Mouse (Mus musculus) kidney, embryonic 14.5 days (tissue): ENCODE measurements at regions not wholly inside any gene's neighbourhood (a gene's known extent, or its start where the extent isn't known, plus 50 kb on each side); places are given as distances from the start of the nearest gene placed in this dataset.

Experiments used
- ATAC-seq: fragments of 200-750 bp; cut with Nextera tagmentation; 2 replicates; pipeline ENCODE4 v1.8.0; 2017; ENCODE audit warnings: moderate number of reproducible peaks, mild to moderate bottlenecking, moderate TSS enrichment, moderate library complexity; ENCODE audit not compliant: low FRiP score, low TSS enrichment
- H3K27ac ChIP-seq: fragments of 300-500 bp; sonication (generic); 2 replicates; pipeline ENCODE4 v1.5.1; 2014; ENCODE audit warnings: low read depth, mild to moderate bottlenecking, low read length, moderate library complexity, mixed read lengths
- H3K27me3 ChIP-seq: fragments of 300-500 bp; sonication (generic); 2 replicates; pipeline ENCODE4 v1.6.1; 2014; ENCODE audit warnings: mild to moderate bottlenecking, low read length; ENCODE audit not compliant: control insufficient read depth, insufficient read depth
- H3K36me3 ChIP-seq: fragments of 300-500 bp; sonication (generic); 2 replicates; pipeline ENCODE4 v1.6.1; 2014; ENCODE audit warnings: low read length, mixed read lengths; ENCODE audit not compliant: control insufficient read depth, insufficient read depth
- H3K4me1 ChIP-seq: fragments of 300-500 bp; sonication (generic); 2 replicates; pipeline ENCODE4 v1.6.1; 2014; ENCODE audit warnings: low read length, mixed read lengths; ENCODE audit not compliant: control insufficient read depth, insufficient read depth
- H3K4me2 ChIP-seq: fragments of 300-500 bp; sonication (generic); replicated peaks from 2 replicates; pipeline ENCODE4 v1.6.1; 2014; ENCODE audit warnings: low read depth, mild to moderate bottlenecking, low read length
- H3K4me3 ChIP-seq: fragments of 300-500 bp; sonication (generic); 2 replicates; pipeline ENCODE4 v1.5.1; 2014; ENCODE audit warnings: mild to moderate bottlenecking, low read length
- H3K9ac ChIP-seq: fragments of 300-500 bp; sonication (generic); 2 replicates; pipeline ENCODE4 v1.6.1; 2014; ENCODE audit warnings: low read depth, mild to moderate bottlenecking, low read length, moderate library complexity
- H3K9me3 ChIP-seq: fragments of 300-500 bp; sonication (generic); 2 replicates; pipeline ENCODE4 v1.6.1; 2016; ENCODE audit warnings: low read length; ENCODE audit not compliant: control insufficient read depth
- WGBS: fragments of 180-500 bp; shearing (Covaris S2); extraction: QIAGEN DNeasy Blood & Tissue Kit; methylation state at CpG from one replicate; pipeline ENCODE4 v1.1.7; 2014; 5-methylcytosine and 5-hydroxymethylcytosine counted together

GRCm38 (mm10) chr5:44975456-44976195 lies 176.1 kb upstream of the Ldb2 start:
- H3K9ac ChIP-seq = no peak overlapping the region
- H3K36me3 ChIP-seq = no peaks in the 10 kb centered on the region
- peak overlapping the region; percentile 65; the same call in 1 of the 2 replicates for H3K27ac ChIP-seq
- no peaks in the 10 kb centered on the region for H3K27me3 ChIP-seq
- 40% methylated on average over 9 of the region's 9 CpGs for WGBS
- ATAC-seq = no peak
- H3K4me1 ChIP-seq = no peaks in the 10 kb centered on the region
- no peak overlapping the region for H3K4me2 ChIP-seq
- no peak overlapping the region for H3K4me3 ChIP-seq
- H3K9me3 ChIP-seq = no peaks in the 10 kb centered on the region

- Histone ChIP-seq H3K36me3 (no peaks in the 10 kb centered on the region), H3K27me3 (no peaks in the 10 kb centered on the region), H3K4me2 (no peak overlapping the region), H3K27ac (peak overlapping the region; percentile 60; the same call in 1 of the 2 replicates), H3K4me3 (no peak overlapping the region), H3K4me1 (peaks cover 14% of the 10 kb centered on the region; the same call in 1 of the 2 replicates), H3K9me3 (peaks cover 4% of the 10 kb centered on the region; the same call in 1 of the 2 replicates), H3K9ac (no peak overlapping the region)
- 29% methylated on average over 7 of the region's 7 CpGs for WGBS
- ATAC-seq = peak; percentile 95
Measured at GRCm38 (mm10) chr5:44943023-44943921, 143.8 kb upstream of the Ldb2 start.

DNA sequence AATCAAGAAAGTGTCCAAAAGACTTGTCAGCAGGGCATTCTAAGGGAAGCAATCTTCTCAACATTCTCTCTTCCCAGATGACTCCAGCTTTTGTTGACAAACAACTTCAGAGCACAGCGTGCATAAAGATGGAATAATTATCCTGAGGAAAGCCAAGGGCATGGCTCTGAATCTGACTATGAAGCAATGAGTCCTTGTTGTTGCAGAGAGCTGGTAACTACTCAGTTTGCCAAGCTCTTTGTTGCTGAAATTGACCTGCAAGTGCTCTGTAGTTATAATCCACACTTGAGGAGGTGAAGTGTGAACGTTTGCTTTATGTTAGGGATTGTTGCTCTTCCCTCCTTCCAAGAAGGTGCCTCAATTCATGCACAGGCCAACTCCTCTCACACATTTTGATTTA lies 143.1 kb upstream of the Ldb2 start:
- peaks cover 14% of the 10 kb centered on the region; the same call in 1 of the 2 replicates for H3K4me1 ChIP-seq
- H3K27me3 ChIP-seq = no peaks in the 10 kb centered on the region
- H3K9ac ChIP-seq = no peak overlapping the region
- H3K36me3 ChIP-seq = no peaks in the 10 kb centered on the region
- H3K4me3 ChIP-seq = no peak overlapping the region
- H3K27ac ChIP-seq = peak overlapping the region; percentile 42; the same call in 1 of the 2 replicates
- H3K9me3 ChIP-seq = peaks cover 4% of the 10 kb centered on the region; the same call in 1 of the 2 replicates
- no peak for ATAC-seq
- WGBS = 36% methylated on average over 2 of the region's 2 CpGs
- no peak overlapping the region for H3K4me2 ChIP-seq

DNA sequence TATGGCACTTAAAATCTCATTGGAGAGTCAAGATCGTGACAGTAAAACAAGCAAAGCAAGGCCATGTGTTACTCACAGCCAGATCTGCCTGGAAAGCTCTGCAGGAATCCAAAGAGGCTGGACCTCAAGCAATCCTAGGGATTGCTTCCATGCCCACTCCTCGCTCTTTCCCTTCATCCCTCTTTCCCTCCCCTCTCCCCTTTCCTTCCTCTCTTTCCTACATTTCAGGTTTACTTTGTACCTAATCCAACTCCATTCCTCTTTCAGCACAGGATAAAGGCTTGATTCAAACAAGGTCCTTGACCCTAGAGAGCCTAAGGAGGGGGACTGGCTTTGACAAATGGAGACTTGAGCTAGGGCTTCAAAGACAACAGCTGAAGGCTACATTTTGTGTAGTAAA lies 126.0 kb upstream of the Ldb2 start:
- H3K27me3 ChIP-seq = no peaks in the 10 kb centered on the region
- no peak overlapping the region for H3K4me3 ChIP-seq
- no peaks in the 10 kb centered on the region for H3K4me1 ChIP-seq
- no peak overlapping the region for H3K27ac ChIP-seq
- H3K36me3 ChIP-seq = no peaks in the 10 kb centered on the region
- 22% methylated on average over 2 of the region's 2 CpGs for WGBS
- H3K9me3 ChIP-seq = no peaks in the 10 kb centered on the region
- ATAC-seq = no peak
- no peak overlapping the region for H3K9ac ChIP-seq
- no peak overlapping the region for H3K4me2 ChIP-seq

GRCm38 (mm10) chr5:44922129-44922775 lies 122.8 kb upstream of the Ldb2 start:
- peak; percentile 71 for ATAC-seq
- H3K4me3 ChIP-seq = no peak overlapping the region
- no peak overlapping the region for H3K27ac ChIP-seq
- no peaks in the 10 kb centered on the region for H3K27me3 ChIP-seq
- H3K4me1 ChIP-seq = no peaks in the 10 kb centered on the region
- H3K9me3 ChIP-seq = no peaks in the 10 kb centered on the region
- no peak overlapping the region for H3K4me2 ChIP-seq
- no peaks in the 10 kb centered on the region for H3K36me3 ChIP-seq
- H3K9ac ChIP-seq = no peak overlapping the region
- 4% methylated on average over 2 of the region's 2 CpGs for WGBS

GRCm38 (mm10) chr5:44917816-44918213 lies 118.3 kb upstream of the Ldb2 start:
- Histone ChIP-seq H3K4me3 (no peak overlapping the region), H3K27ac (no peak overlapping the region), H3K9ac (no peak overlapping the region), H3K4me1 (no peaks in the 10 kb centered on the region), H3K4me2 (no peak overlapping the region), H3K36me3 (no peaks in the 10 kb centered on the region), H3K9me3 (no peaks in the 10 kb centered on the region), H3K27me3 (no peaks in the 10 kb centered on the region)
- ATAC-seq = no peak
- WGBS = 92% methylated on average over 6 of the region's 6 CpGs

DNA sequence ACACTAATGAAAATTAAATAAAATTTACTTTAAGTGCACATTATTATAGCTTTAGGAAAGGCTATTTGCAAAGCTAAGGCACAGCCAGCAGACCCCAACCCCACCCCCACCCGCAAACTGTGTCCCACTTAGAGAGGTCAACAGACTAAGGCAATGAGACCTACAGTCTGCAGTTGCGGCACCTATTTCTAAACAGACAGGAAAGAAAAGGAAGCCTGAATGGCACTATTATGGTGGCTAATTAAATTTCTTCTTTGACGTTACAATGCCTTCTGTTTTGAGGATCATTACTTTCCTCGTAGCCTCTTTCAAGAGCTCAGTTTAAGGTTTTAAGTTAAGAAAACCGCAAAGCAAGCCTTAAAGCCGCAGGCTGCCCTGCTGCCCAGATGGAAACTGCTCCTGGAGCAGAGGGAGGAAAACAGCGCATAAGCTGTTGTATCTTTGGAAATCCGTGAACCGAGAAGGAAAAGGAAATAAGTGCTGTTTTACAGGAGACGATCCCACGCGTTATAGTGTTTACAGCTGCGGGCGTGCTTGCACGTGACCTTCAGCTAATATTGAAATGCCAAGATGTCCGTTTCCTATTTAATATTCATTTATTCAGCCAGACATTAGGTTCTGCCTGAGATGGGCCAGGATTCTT lies 117.8 kb upstream of the Ldb2 start:
- Histone ChIP-seq H3K27me3 (no peaks in the 10 kb centered on the region), H3K9me3 (no peaks in the 10 kb centered on the region), H3K27ac (no peak overlapping the region), H3K9ac (no peak overlapping the region), H3K36me3 (no peaks in the 10 kb centered on the region), H3K4me1 (no peaks in the 10 kb centered on the region), H3K4me3 (no peak overlapping the region), H3K4me2 (no peak overlapping the region)
- WGBS = 32% methylated on average over 16 of the region's 16 CpGs
- ATAC-seq = no peak

DNA sequence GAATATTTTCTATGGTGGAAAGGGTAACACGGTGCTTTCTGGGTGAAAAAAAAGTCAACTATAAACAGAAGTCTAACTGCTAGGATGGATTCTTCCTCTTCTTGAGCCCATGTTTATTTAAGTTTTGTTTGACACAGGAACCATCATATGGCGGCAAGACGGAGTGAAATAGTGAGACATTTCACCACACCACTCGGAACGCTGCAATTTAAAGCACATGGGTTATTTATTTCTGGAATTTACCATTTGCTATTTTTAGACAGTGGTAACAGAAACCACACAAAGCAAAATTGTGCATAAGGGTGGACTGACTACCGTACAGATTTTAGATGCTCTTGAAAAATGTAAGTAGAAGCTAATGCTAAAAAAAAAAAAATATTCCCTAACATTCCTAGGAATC lies 103.1 kb upstream of the Ldb2 start:
- no peak overlapping the region for H3K4me3 ChIP-seq

More for the DNA sequence above, 103.1 kb upstream of the Ldb2 start:
- no peaks in the 10 kb centered on the region for H3K9me3 ChIP-seq
- no peak overlapping the region for H3K27ac ChIP-seq
- no peaks in the 10 kb centered on the region for H3K27me3 ChIP-seq
- H3K4me1 ChIP-seq = no peaks in the 10 kb centered on the region
- H3K36me3 ChIP-seq = no peaks in the 10 kb centered on the region
- no peak overlapping the region for H3K4me2 ChIP-seq
- no peak overlapping the region for H3K9ac ChIP-seq
- 55% methylated on average over 6 of the region's 6 CpGs for WGBS
- ATAC-seq = no peak
